Mouse (Mus musculus) kidney, embryonic 14.5 days (tissue): ENCODE measurements around the gene Acvr1c. TPM values are rescaled to one million over a fixed set of nuclear protein-coding genes. Genes with fewer than 3 reads are reported as not detected.

ENCODE experiments used
- ATAC-seq: fragments of 200-750 bp; cut with Nextera tagmentation; 2 replicates; pipeline ENCODE4 v1.8.0; 2017; ENCODE audit warnings: moderate number of reproducible peaks, mild to moderate bottlenecking, moderate TSS enrichment, moderate library complexity; ENCODE audit not compliant: low FRiP score, low TSS enrichment
- H3K27ac ChIP-seq: fragments of 300-500 bp; sonication (generic); 2 replicates; pipeline ENCODE4 v1.5.1; 2014; ENCODE audit warnings: low read depth, mild to moderate bottlenecking, low read length, moderate library complexity, mixed read lengths
- H3K27me3 ChIP-seq: fragments of 300-500 bp; sonication (generic); 2 replicates; pipeline ENCODE4 v1.6.1; 2014; ENCODE audit warnings: mild to moderate bottlenecking, low read length; ENCODE audit not compliant: control insufficient read depth, insufficient read depth
- H3K36me3 ChIP-seq: fragments of 300-500 bp; sonication (generic); 2 replicates; pipeline ENCODE4 v1.6.1; 2014; ENCODE audit warnings: low read length, mixed read lengths; ENCODE audit not compliant: control insufficient read depth, insufficient read depth
- H3K4me1 ChIP-seq: fragments of 300-500 bp; sonication (generic); 2 replicates; pipeline ENCODE4 v1.6.1; 2014; ENCODE audit warnings: low read length, mixed read lengths; ENCODE audit not compliant: control insufficient read depth, insufficient read depth
- H3K4me2 ChIP-seq: fragments of 300-500 bp; sonication (generic); replicated peaks from 2 replicates; pipeline ENCODE4 v1.6.1; 2014; ENCODE audit warnings: low read depth, mild to moderate bottlenecking, low read length
- H3K4me3 ChIP-seq: fragments of 300-500 bp; sonication (generic); 2 replicates; pipeline ENCODE4 v1.5.1; 2014; ENCODE audit warnings: mild to moderate bottlenecking, low read length
- H3K9ac ChIP-seq: fragments of 300-500 bp; sonication (generic); 2 replicates; pipeline ENCODE4 v1.6.1; 2014; ENCODE audit warnings: low read depth, mild to moderate bottlenecking, low read length, moderate library complexity
- H3K9me3 ChIP-seq: fragments of 300-500 bp; sonication (generic); 2 replicates; pipeline ENCODE4 v1.6.1; 2016; ENCODE audit warnings: low read length; ENCODE audit not compliant: control insufficient read depth
- WGBS: fragments of 180-500 bp; shearing (Covaris S2); extraction: QIAGEN DNeasy Blood & Tissue Kit; methylation state at CpG from one replicate; pipeline ENCODE4 v1.1.7; 2014; 5-methylcytosine and 5-hydroxymethylcytosine counted together
- polyA plus RNA-seq: library from polyadenylated mRNA; unstranded; fragments of >200 nt; fragmentation: Nextera tagmentation; extraction: Ambion mirVana; gene quantifications from 2 replicates; pipeline ENCODE4 v1.2.1, GENCODE M21; 2014

Gene Acvr1c
- polyA plus RNA-seq, 1 experiment from 2014 or later = 0.11 TPM

- H3K4me1 ChIP-seq = no peaks in the 10 kb centered on the region
- no peaks in the 10 kb centered on the region for H3K9me3 ChIP-seq
- no peaks in the 10 kb centered on the region for H3K27me3 ChIP-seq
- H3K27ac ChIP-seq = no peak overlapping the region
- no peak overlapping the region for H3K9ac ChIP-seq
- no peak overlapping the region for H3K4me2 ChIP-seq
- 74% methylated on average over 3 of the region's 3 CpGs for WGBS
- no peak for ATAC-seq
- no peak overlapping the region for H3K4me3 ChIP-seq
- H3K36me3 ChIP-seq = no peaks in the 10 kb centered on the region
These were observed 48.0 kb downstream of the Acvr1c start for GRCm38 (mm10) chr2:58309695-58310094.

GRCm38 (mm10) chr2:58304450-58304849 lies 53.2 kb downstream of the Acvr1c start:
- Histone ChIP-seq H3K9ac (no peak overlapping the region), H3K4me2 (no peak overlapping the region), H3K4me3 (no peak overlapping the region), H3K27me3 (no peaks in the 10 kb centered on the region), H3K27ac (no peak overlapping the region), H3K4me1 (no peaks in the 10 kb centered on the region), H3K36me3 (no peaks in the 10 kb centered on the region), H3K9me3 (no peaks in the 10 kb centered on the region)
- WGBS = 75% methylated on average over 3 of the region's 3 CpGs
- ATAC-seq = no peak

- Histone ChIP-seq H3K9me3 (no peaks in the 10 kb centered on the region), H3K36me3 (no peaks in the 10 kb centered on the region), H3K4me3 (no peak overlapping the region), H3K4me1 (no peaks in the 10 kb centered on the region), H3K4me2 (no peak overlapping the region), H3K27me3 (no peaks in the 10 kb centered on the region), H3K9ac (no peak overlapping the region), H3K27ac (no peak overlapping the region)
- WGBS = 58% methylated on average over 9 of the region's 9 CpGs
- ATAC-seq = no peak
These were observed 67.8 kb downstream of the Acvr1c start for GRCm38 (mm10) chr2:58289759-58290431.

- Histone ChIP-seq H3K36me3 (no peaks in the 10 kb centered on the region), H3K27me3 (no peaks in the 10 kb centered on the region), H3K4me1 (no peaks in the 10 kb centered on the region), H3K4me2 (no peak overlapping the region), H3K9me3 (no peaks in the 10 kb centered on the region), H3K4me3 (no peak overlapping the region), H3K27ac (no peak overlapping the region), H3K9ac (no peak overlapping the region)
- no peak for ATAC-seq
- WGBS = 59% methylated on average over 6 of the region's 6 CpGs
These were observed 68.4 kb downstream of the Acvr1c start for GRCm38 (mm10) chr2:58289331-58289730.

- ATAC-seq = peak; percentile 62; the same call in 1 of the 2 replicates
- Histone ChIP-seq H3K27me3 (no peaks in the 10 kb centered on the region), H3K4me3 (no peak overlapping the region), H3K4me2 (no peak overlapping the region), H3K27ac (no peak overlapping the region), H3K4me1 (no peaks in the 10 kb centered on the region), H3K9ac (no peak overlapping the region), H3K36me3 (no peaks in the 10 kb centered on the region), H3K9me3 (no peaks in the 10 kb centered on the region)
- WGBS = 55% methylated on average over 8 of the region's 8 CpGs
These were observed 75.3 kb downstream of the Acvr1c start for GRCm38 (mm10) chr2:58282259-58282910.

- Histone ChIP-seq H3K36me3 (no peaks in the 10 kb centered on the region), H3K27me3 (no peaks in the 10 kb centered on the region), H3K4me2 (no peak overlapping the region), H3K9ac (no peak overlapping the region), H3K27ac (no peak overlapping the region), H3K9me3 (no peaks in the 10 kb centered on the region), H3K4me1 (no peaks in the 10 kb centered on the region), H3K4me3 (no peak overlapping the region)
- ATAC-seq = no peak
- 70% methylated on average over 3 of the region's 3 CpGs for WGBS
These were observed 76.6 kb downstream of the Acvr1c start for GRCm38 (mm10) chr2:58281046-58281445.

GRCm38 (mm10) chr2:58279163-58279562 lies 78.5 kb downstream of the Acvr1c start:
- Histone ChIP-seq H3K27me3 (no peaks in the 10 kb centered on the region), H3K9me3 (no peaks in the 10 kb centered on the region), H3K9ac (no peak overlapping the region), H3K4me3 (no peak overlapping the region), H3K27ac (no peak overlapping the region), H3K4me1 (no peaks in the 10 kb centered on the region), H3K4me2 (no peak overlapping the region), H3K36me3 (no peaks in the 10 kb centered on the region)
- ATAC-seq = no peak
- WGBS = 81% methylated on average over 5 of the region's 5 CpGs

GRCm38 (mm10) chr2:58276454-58276853 lies 81.2 kb downstream of the Acvr1c start:
- WGBS = 91% methylated on average over 7 of the region's 7 CpGs
- no peak for ATAC-seq
- Histone ChIP-seq H3K9me3 (no peaks in the 10 kb centered on the region), H3K4me3 (no peak overlapping the region), H3K36me3 (no peaks in the 10 kb centered on the region), H3K4me1 (no peaks in the 10 kb centered on the region), H3K9ac (no peak overlapping the region), H3K27me3 (no peaks in the 10 kb centered on the region), H3K27ac (no peak overlapping the region), H3K4me2 (no peak overlapping the region)

GRCm38 (mm10) chr2:58240639-58241038 lies 117.1 kb downstream of the Acvr1c start:
- Histone ChIP-seq H3K9ac (no peak overlapping the region), H3K36me3 (no peaks in the 10 kb centered on the region), H3K4me2 (no peak overlapping the region), H3K4me1 (no peaks in the 10 kb centered on the region), H3K4me3 (no peak overlapping the region), H3K27me3 (no peaks in the 10 kb centered on the region), H3K27ac (no peak overlapping the region), H3K9me3 (no peaks in the 10 kb centered on the region)
- ATAC-seq = no peak
- 90% methylated on average over 4 of the region's 4 CpGs for WGBS
